Mouse (Mus musculus) midbrain, embryonic 10.5 days (tissue): ENCODE measurements around the gene Speg. TPM values are rescaled to one million over a fixed set of nuclear protein-coding genes. Genes with fewer than 3 reads are reported as not detected.
A peak's percentile ranks its signal among the peaks of the same experiment; 100 is the strongest.

Experiments
- DNase-seq: peaks from one replicate; pipeline ENCODE4 v3.0.0-alpha.2; 2017; ENCODE audit warnings: low spot score
- H3K27ac ChIP-seq: fragments of 300-500 bp; sonication (generic); replicated peaks from 2 replicates; pipeline ENCODE4 v1.5.1; 2016; ENCODE audit warnings: mild to moderate bottlenecking
- H3K27me3 ChIP-seq: fragments of 300-500 bp; sonication (generic); 2 replicates; pipeline ENCODE4 v1.6.1; 2016; ENCODE audit warnings: low read depth, mild to moderate bottlenecking; ENCODE audit not compliant: poor library complexity, severe bottlenecking
- H3K36me3 ChIP-seq: fragments of 300-500 bp; sonication (generic); 2 replicates; pipeline ENCODE4 v1.6.1; 2016; ENCODE audit warnings: mild to moderate bottlenecking, moderate library complexity
- H3K4me1 ChIP-seq: fragments of 300-500 bp; sonication (generic); 2 replicates; pipeline ENCODE4 v1.6.1; 2016
- H3K4me3 ChIP-seq: fragments of 300-500 bp; sonication (generic); 2 replicates; pipeline ENCODE4 v1.5.1; 2016; ENCODE audit warnings: mild to moderate bottlenecking, moderate library complexity
- H3K9me3 ChIP-seq: fragments of 300-500 bp; sonication (generic); replicated peaks from 2 replicates; pipeline ENCODE4 v1.6.1; 2016; ENCODE audit warnings: mild to moderate bottlenecking
- WGBS: fragments of 180-500 bp; shearing (Covaris S2); methylation state at CpG from one replicate; pipeline ENCODE4 v1.1.7; 2016; 5-methylcytosine and 5-hydroxymethylcytosine counted together
- polyA plus RNA-seq: library from polyadenylated mRNA; unstranded; fragments of >200 nt; fragmentation: Nextera tagmentation; extraction: Ambion mirVana; gene quantifications from 2 replicates; pipeline ENCODE4 v1.2.1, GENCODE M21; 2016

Speg gene
- polyA plus RNA-seq, 1 experiment from 2014 or later: 26.9 TPM

- no peak for DNase-seq
- Histone ChIP-seq H3K27me3 (peaks cover 91% of the 10 kb centered on the region), H3K27ac (peak overlapping the region; percentile 68; the same call in 1 of the 2 replicates), H3K9me3 (no peaks in the 10 kb centered on the region), H3K4me3 (peak overlapping the region; percentile 48), H3K4me1 (peaks cover 66% of the 10 kb centered on the region), H3K36me3 (no peaks in the 10 kb centered on the region)
- 6% methylated on average over 7 of the region's 7 CpGs for WGBS
Observed at GRCm38 (mm10) chr1:75387469-75387928, 12.4 kb downstream of the Speg start.

- Histone ChIP-seq H3K27me3 (peaks cover 87% of the 10 kb centered on the region), H3K36me3 (no peaks in the 10 kb centered on the region), H3K4me1 (peaks cover 59% of the 10 kb centered on the region), H3K9me3 (no peaks in the 10 kb centered on the region), H3K27ac (peak overlapping the region; percentile 68), H3K4me3 (peak overlapping the region; percentile 48)
- peak; percentile 56 for DNase-seq
- WGBS: 4% methylated on average over 94 of the region's 94 CpGs
Observed at GRCm38 (mm10) chr1:75387929-75388897, 13.1 kb downstream of the Speg start.

- peak; percentile 31 for DNase-seq
- H3K27ac ChIP-seq: peak overlapping the region; percentile 68
- H3K36me3 ChIP-seq: no peaks in the 10 kb centered on the region
- peaks cover 54% of the 10 kb centered on the region for H3K4me1 ChIP-seq
- no peaks in the 10 kb centered on the region for H3K9me3 ChIP-seq
- 16% methylated on average over 23 of the region's 23 CpGs for WGBS
- H3K4me3 ChIP-seq: peak overlapping the region; percentile 48
- H3K27me3 ChIP-seq: peaks cover 79% of the 10 kb centered on the region
Observed at GRCm38 (mm10) chr1:75388898-75389515, 13.9 kb downstream of the Speg start.

- no peak for DNase-seq
- H3K27ac ChIP-seq: no peak overlapping the region
Observed at GRCm38 (mm10) chr1:75393139-75393538, 18.0 kb downstream of the Speg start.

GRCm38 (mm10) chr1:75393846-75394245 is 18.7 kb downstream of the Speg start:
- peaks cover 3% of the 10 kb centered on the region; the same call in 1 of the 2 replicates for H3K36me3 ChIP-seq
- peaks cover 31% of the 10 kb centered on the region for H3K27me3 ChIP-seq
- H3K4me3 ChIP-seq: no peak overlapping the region
- no peak overlapping the region for H3K27ac ChIP-seq
- peaks cover 16% of the 10 kb centered on the region for H3K4me1 ChIP-seq
- H3K9me3 ChIP-seq: no peaks in the 10 kb centered on the region
- 88% methylated on average over 3 of the region's 3 CpGs for WGBS
- no peak for DNase-seq

More at GRCm38 (mm10) chr1:75393139-75393538, 18.0 kb downstream of the Speg start:
- Histone ChIP-seq H3K4me3 (no peak overlapping the region), H3K9me3 (no peaks in the 10 kb centered on the region), H3K4me1 (peaks cover 16% of the 10 kb centered on the region), H3K36me3 (peaks cover 3% of the 10 kb centered on the region; the same call in 1 of the 2 replicates), H3K27me3 (peaks cover 38% of the 10 kb centered on the region)
- 87% methylated on average over 9 of the region's 9 CpGs for WGBS

GRCm38 (mm10) chr1:75398761-75399402 is 23.8 kb downstream of the Speg start:
- 10% methylated on average over 9 of the region's 9 CpGs for WGBS
- H3K27ac ChIP-seq: peak overlapping the region; percentile 82
- DNase-seq: peak; percentile 82
- H3K4me1 ChIP-seq: peaks cover 54% of the 10 kb centered on the region
- peaks cover 29% of the 10 kb centered on the region for H3K36me3 ChIP-seq
- H3K9me3 ChIP-seq: no peaks in the 10 kb centered on the region
- no peaks in the 10 kb centered on the region for H3K27me3 ChIP-seq
- H3K4me3 ChIP-seq: no peak overlapping the region

GRCm38 (mm10) chr1:75399755-75400492 is 24.8 kb downstream of the Speg start:
- H3K27me3 ChIP-seq: no peaks in the 10 kb centered on the region
- H3K36me3 ChIP-seq: peaks cover 32% of the 10 kb centered on the region

GRCm38 (mm10) chr1:75400493-75401115 is 25.5 kb downstream of the Speg start:
- no peak for DNase-seq
- H3K9me3 ChIP-seq: no peaks in the 10 kb centered on the region
- H3K4me1 ChIP-seq: peaks cover 58% of the 10 kb centered on the region
- H3K27ac ChIP-seq: peak overlapping the region; percentile 82
- H3K27me3 ChIP-seq: no peaks in the 10 kb centered on the region
- 43% methylated on average over 6 of the region's 6 CpGs for WGBS
- peak overlapping the region; percentile 41 for H3K4me3 ChIP-seq
- H3K36me3 ChIP-seq: peaks cover 33% of the 10 kb centered on the region

More at GRCm38 (mm10) chr1:75399755-75400492, 24.8 kb downstream of the Speg start:
- 5% methylated on average over 15 of the region's 15 CpGs for WGBS
- Histone ChIP-seq H3K4me1 (peaks cover 58% of the 10 kb centered on the region), H3K27ac (peak overlapping the region; percentile 82), H3K9me3 (no peaks in the 10 kb centered on the region), H3K4me3 (peak overlapping the region; percentile 41)
- DNase-seq: peak; percentile 81

GRCm38 (mm10) chr1:75405547-75405946 is 30.4 kb downstream of the Speg start:
- Histone ChIP-seq H3K36me3 (peaks cover 46% of the 10 kb centered on the region), H3K4me3 (no peak overlapping the region), H3K27ac (no peak overlapping the region), H3K27me3 (no peaks in the 10 kb centered on the region), H3K9me3 (no peaks in the 10 kb centered on the region), H3K4me1 (peaks cover 31% of the 10 kb centered on the region)
- WGBS: 63% methylated on average over 3 of the region's 3 CpGs
- DNase-seq: no peak

GRCm38 (mm10) chr1:75406173-75406572 is 31.1 kb downstream of the Speg start:
- 92% methylated on average over 15 of the region's 15 CpGs for WGBS
- H3K27ac ChIP-seq: no peak overlapping the region
- H3K27me3 ChIP-seq: no peaks in the 10 kb centered on the region
- no peak overlapping the region for H3K4me3 ChIP-seq
- H3K4me1 ChIP-seq: peaks cover 25% of the 10 kb centered on the region
- no peaks in the 10 kb centered on the region for H3K9me3 ChIP-seq
- H3K36me3 ChIP-seq: peaks cover 44% of the 10 kb centered on the region
- no peak for DNase-seq

- no peak for DNase-seq
- Histone ChIP-seq H3K9me3 (no peaks in the 10 kb centered on the region), H3K36me3 (peaks cover 37% of the 10 kb centered on the region), H3K4me3 (no peak overlapping the region), H3K27ac (no peak overlapping the region), H3K27me3 (no peaks in the 10 kb centered on the region), H3K4me1 (peaks cover 18% of the 10 kb centered on the region)
- whole genome bisulfite sequencing: 93% methylated on average over 9 of the region's 9 CpGs
Observed at GRCm38 (mm10) chr1:75407056-75407455, 32.0 kb downstream of the Speg start.
